Mouse (Mus musculus): ENCODE results near the gene Dgkg.

Dgkg gene

DNA sequence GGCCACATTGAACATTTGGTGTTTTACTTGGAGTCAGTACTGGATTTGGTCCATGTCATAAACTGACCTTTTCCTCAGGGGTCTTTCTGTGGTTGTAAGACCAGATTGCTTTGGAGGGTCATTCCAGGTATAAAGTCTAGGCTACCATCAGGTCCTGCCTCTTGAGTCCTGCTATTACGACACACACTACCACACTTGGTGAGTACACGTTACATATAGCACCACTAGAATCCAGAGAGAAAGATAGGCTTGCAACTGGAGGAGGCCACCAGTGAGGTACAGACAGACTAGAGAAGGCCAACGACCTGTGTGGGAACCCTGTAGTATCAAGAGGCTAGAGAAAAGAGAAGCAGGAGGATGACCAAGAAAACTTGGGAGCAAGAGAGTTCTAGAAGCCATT, 157.6 kb downstream of the Dgkg start:
- no peak for DNase-seq (ENCODE audit: low spot score in 2 of 2)

- DNase-seq (ENCODE audit: low spot score in 2 of 2): no peak
Measured at GRCm38 (mm10) chr16:22497976-22498375, 159.0 kb downstream of the Dgkg start.

- DNase-seq (ENCODE audit: low spot score in 2 of 2): no peak
Measured at GRCm38 (mm10) chr16:22495259-22495658, 161.8 kb downstream of the Dgkg start.

DNA sequence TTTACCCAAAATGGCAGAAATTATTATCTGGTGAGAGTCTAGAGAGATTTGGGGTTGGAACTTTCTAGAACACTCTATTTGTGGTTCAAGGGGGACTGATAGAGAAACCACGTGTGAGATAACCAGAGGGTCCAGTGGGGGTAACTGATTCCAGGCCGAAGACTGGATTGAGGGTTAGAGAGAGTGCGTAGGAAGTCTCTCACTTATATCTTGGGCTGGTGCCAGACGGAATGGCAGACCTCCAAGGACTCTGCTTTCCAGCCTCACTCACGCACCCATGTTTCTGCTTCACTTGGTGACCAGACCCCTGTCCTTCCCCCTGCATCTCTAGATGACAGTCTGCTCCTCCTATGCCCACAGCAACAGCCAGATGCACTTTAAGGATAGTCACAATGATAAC, 162.2 kb downstream of the Dgkg start:
- DNase-seq (ENCODE audit: low spot score in 2 of 2): no peak

DNA sequence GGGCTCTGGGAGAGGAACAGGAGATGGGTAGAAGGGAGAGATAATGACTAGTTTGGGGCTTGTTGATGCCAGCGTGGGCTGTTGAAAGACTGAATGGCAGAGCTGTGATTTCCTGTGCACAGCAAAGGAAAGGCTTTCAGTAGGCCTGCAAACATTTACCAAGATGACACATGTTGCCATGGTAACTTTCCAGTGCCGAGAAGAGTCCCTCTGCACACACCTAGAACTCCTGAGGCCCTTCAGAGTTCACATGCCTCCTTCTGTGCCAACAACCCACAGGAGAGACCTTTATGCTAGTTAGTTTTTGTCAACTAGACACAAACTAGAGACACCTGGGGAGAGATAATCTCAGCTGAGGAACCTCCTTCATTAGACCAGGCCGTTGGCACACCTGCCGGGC, 163.6 kb downstream of the Dgkg start:
- DNase-seq (ENCODE audit: low spot score in 2 of 2): peak; percentile 55 to 58

DNA sequence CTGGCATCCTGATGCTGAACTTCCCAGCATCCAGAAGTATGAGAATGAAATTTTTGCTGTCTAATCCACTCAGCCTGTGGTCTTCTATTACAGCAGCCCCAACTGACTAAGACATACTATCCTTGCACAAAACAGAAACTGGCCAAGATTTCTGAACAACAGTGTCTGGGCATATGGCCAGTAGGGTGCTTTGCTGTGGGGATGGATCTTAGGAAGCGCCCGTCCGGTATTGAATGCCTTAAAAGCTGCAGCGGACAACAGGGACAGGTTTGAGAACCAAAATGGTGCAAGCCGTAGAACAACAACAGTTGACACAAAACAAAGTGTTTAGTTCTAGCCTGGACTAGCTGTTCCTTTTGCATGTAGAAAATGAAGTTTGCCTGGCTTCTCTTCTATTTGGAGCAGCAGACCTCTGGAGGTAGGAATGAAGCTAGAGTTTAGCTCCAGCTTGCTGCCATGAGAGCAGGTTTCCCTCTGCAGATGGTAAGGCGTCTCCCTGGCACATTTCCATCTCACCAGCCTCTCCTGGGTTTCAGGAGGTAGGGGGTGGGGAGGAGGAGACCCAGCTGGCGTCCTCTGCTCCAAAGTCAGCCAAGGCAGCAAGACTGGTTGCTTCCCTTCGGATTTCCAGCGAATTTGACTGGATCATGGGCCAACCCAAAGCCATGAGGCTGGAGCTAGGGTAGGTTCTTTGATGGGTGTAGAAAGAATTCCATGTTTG, 165.4 kb downstream of the Dgkg start:
- peak; percentile 66 to 67 for DNase-seq (ENCODE audit: low spot score in 2 of 2)

- peak; percentile 54 to 57 for DNase-seq (ENCODE audit: low spot score in 2 of 2)
Measured at GRCm38 (mm10) chr16:22483900-22484299, 173.1 kb downstream of the Dgkg start.

DNA sequence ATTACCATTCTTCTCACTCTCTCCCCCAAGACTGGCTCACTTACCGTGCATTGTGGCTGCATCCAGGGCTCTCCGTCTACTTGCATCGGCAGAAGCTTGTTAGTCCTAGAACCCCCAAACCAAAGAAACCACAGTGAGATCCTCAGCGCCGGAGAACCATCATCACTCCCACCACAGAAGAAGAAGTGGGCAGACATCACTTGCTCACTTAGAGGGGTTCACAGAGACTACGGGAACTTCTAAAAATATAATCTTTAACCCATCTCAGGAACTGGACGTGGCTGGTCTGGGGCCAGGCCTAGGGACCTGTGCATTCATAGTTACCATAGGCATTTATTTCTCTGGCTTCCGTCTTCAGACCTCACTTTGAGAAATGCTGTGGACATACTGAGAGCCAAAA, 177.7 kb downstream of the Dgkg start:
- DNase-seq (ENCODE audit: low spot score in 2 of 2): no peak

DNA sequence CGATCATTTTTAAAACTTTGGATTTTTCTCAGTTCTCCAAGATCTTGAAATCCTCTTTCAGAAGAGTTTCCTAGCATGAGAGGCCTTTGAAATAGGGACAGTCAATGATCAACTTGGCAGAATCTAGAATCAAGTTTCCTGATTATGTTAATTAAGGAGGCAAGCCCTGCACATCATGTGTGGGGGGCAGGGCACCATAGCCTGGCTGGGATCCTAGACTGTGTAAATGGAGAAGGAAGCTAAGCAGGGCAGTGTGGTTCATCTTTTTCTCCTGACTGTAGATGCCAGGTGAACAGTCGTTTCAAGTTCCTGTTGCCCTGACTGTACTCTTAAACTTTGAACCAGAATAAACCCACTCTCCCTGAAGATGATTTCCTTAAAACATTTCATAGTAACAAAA, 185.3 kb downstream of the Dgkg start:
- no peak for DNase-seq (ENCODE audit: low spot score in 2 of 2)

GRCm38 (mm10) chr16:22469385-22469784, 187.6 kb downstream of the Dgkg start:
- DNase-seq (ENCODE audit: low spot score in 2 of 2): no peak

DNA sequence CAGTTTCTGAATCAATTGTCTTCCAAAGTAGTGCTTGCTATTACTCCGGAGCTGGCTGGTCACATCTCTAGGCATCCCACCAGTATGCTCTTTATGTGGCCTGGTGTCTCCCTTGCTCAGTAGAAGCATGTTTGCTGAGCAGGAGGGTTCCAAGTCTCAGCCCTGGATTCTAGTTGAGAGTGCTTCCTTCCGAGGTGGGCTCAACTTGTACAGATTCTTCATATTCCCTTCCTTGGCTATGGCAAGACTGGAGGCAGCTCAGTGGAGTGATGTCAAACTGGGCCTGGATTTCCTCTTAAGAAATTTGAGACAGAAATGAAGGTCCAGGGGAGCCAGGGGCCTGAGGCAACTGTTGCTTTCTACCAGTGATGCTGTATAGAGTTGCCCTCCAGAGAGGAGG, 189.9 kb downstream of the Dgkg start:
- DNase-seq (ENCODE audit: low spot score in 2 of 2): no peak

DNA sequence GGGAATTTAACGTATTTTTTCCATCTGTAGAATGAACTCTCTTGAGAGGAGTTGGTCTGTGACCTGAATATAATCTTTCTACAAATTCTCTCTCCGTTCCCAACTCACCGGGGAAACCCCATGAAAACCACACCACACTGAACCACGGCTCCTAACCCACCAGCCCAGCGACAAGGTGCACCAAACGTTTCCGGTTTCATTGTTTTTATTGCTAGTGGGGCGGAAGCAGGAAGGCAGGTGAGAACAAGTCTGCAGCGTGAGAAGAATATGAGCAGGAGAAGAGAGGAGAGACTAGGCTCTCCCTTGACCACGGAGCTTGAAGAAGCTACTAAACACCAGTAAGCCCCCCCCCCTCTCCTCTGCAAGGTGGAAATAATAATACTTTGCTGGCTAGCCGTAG, 190.6 kb downstream of the Dgkg start:
- no peak for DNase-seq (ENCODE audit: low spot score in 2 of 2)

DNA sequence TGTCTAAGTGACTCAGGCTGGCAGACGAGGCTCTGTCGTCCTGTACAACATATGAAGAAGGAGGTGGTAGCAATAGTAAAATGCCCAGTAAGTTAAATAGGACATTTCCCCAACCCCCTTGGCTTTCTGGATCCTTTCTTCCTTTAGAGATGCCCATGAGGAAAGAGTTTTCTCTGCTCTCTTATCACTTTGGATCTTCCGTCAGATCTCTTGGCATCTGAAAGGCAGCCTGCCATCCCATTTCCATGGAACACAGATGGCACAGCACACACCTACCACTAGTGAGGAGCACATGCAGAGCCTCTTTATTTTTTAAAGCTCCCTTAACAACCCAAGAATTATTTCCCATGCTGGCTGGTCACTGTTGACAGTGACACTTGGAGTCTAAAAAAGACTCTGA, 194.8 kb downstream of the Dgkg start:
- DNase-seq (ENCODE audit: low spot score in 2 of 2): no peak

- no peak for DNase-seq (ENCODE audit: low spot score in 2 of 2)
Measured at GRCm38 (mm10) chr16:22461728-22462127, 195.3 kb downstream of the Dgkg start.

GRCm38 (mm10) chr16:22460960-22461359, 196.1 kb downstream of the Dgkg start:
- DNase-seq (ENCODE audit: low spot score in 2 of 2): no peak

- no peak for DNase-seq (ENCODE audit: low spot score in 2 of 2)
Measured at GRCm38 (mm10) chr16:22452082-22452481, 204.9 kb downstream of the Dgkg start.

GRCm38 (mm10) chr16:22448093-22448492, 208.9 kb downstream of the Dgkg start:
- DNase-seq (ENCODE audit: low spot score in 2 of 2): no peak

DNA sequence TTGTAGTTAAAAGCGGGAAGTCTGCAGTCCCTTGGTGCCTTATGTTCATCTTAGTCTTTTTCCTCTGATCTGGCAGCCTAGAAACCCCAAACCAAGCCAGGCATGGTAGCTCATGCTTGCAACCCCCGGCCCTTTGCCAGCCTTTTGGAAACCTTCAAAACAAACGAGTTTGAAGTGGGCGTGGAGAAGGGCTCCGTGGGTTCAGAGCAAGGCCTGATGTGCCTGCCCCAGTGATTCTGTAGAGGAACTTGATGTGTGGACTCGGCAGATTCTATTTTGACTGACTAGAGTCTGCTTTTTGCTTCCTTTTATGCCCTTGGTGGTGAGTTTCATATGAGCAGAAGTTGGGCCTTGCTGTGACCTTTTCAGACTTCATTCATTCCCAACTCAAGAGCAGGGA, 212.2 kb downstream of the Dgkg start:
- DNase-seq (ENCODE audit: low spot score in 2 of 2): no peak

- no peak for DNase-seq (ENCODE audit: low spot score in 2 of 2)
Measured at GRCm38 (mm10) chr16:22442202-22442601, 214.8 kb downstream of the Dgkg start.

DNA sequence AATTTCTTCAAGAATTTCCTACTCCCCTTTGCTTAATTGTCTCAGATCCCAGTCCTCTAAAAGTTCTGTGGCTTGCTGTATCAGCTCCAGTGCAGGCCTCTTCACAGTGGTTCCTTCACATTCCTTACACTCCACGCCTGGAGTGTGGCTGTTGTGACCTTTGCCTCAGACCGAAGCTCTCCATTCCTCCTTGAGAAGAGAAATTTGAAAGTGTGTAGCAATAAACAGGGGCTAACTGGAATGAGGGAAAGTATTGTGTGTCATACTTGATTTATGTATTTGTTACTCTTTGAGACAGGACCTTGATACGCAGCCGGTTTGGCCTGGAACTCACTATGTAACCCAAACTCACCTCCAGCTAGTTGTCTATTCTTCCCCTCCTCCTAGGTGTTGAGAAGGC, 215.7 kb downstream of the Dgkg start:
- DNase-seq (ENCODE audit: low spot score in 2 of 2): no peak

- DNase-seq (ENCODE audit: low spot score in 2 of 2): peak; percentile 58 to 78
Measured at GRCm38 (mm10) chr16:22440269-22440668, 216.8 kb downstream of the Dgkg start.

DNA sequence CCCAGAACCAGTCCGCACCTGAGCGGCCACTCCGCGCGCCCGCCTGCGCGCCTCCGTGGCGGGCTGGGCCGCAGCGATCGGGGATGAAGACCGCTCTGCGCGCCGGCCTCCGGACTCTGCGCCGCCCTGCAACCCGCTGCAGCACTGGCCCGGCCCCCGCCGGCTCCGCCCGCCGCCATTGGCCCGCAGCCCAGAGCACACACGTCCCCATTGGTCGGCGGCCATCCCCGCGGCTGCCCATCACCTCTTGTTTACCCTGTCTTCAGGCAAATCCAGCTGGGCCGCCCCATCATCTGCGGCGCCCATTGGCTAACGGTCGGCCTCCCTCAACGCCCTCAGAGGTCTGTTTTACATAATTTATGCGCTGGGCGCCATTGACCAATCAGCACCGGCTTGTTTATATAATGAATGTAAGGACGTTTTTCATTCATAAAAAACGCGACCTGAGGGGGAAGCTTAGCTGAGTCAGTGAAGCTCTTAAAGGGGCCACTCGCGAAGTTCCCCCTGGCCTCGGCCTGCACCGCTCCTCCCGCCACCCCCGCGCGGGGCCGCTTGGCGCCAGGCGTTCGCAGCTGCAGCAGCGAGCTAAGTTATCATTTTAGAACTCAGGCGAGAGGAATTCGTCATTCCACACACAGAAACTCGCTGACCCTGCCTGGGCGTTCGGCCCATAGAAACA, 217.4 kb downstream of the Dgkg start, which contains the start of gene Etv5:
Gene Etv5 (minus strand): TSS at position 221 of the 679 bp plus-strand sequence.
- peak; percentile 99 for DNase-seq (ENCODE audit: low spot score in 2 of 2)
